Mouse (Mus musculus) monocyte, adult 5-6 weeks (primary cell): ENCODE measurements around the gene Nfat5. TPM values are rescaled to one million over a fixed set of nuclear protein-coding genes. Genes with fewer than 3 reads are reported as not detected.

Experiments
- total RNA-seq: library from RNA; stranded (forward); fragments of 200-1000, 200-491, 200-594 nt; gene quantifications from 3 replicates; pipeline ENCODE4 v1.2.3, GENCODE M21; 2017

Gene Nfat5
- total RNA-seq, 1 experiment from 2014 or later, result 44.0 TPM

Other genes with a start within 250 kb of the Nfat5 start
- gene Pdf, start 244.9 kb upstream of the Nfat5 start, total RNA-seq, result 7.6 to 22.4 TPM (median 8.8 TPM) in 3 replicates
- gene Cog8, start 236.8 kb upstream of the Nfat5 start, total RNA-seq, result 12.4 to 21.3 TPM (median 19.2 TPM) in 3 replicates
- 10.0 to 41.7 TPM (median 25.7 TPM) in 3 replicates for gene Nip7, start 236.6 kb upstream of the Nfat5 start, total RNA-seq
- not detected in 3 replicates for gene Tmed6, start 227.8 kb upstream of the Nfat5 start, total RNA-seq
- gene Terf2, start 196.9 kb upstream of the Nfat5 start, total RNA-seq, result 11.3 to 22.7 TPM (median 13.9 TPM) in 3 replicates
- 31.0 to 54.2 TPM (median 39.3 TPM) in 3 replicates for gene Cyb5b, start 142.8 kb upstream of the Nfat5 start, total RNA-seq
- 0.78 to 4.0 TPM (median 3.0 TPM) in 3 replicates for gene Nqo1, start 109.7 kb downstream of the Nfat5 start, total RNA-seq
- gene Nob1, start 131.6 kb downstream of the Nfat5 start, total RNA-seq, result 11.6 to 14.8 TPM (median 13.6 TPM) in 3 replicates
- 86.5 to 110 TPM (median 92.8 TPM) in 3 replicates for gene Wwp2, start 142.9 kb downstream of the Nfat5 start, total RNA-seq